Mouse (Mus musculus) bone marrow macrophage, adult 2 months (primary cell): Measurements from ENCODE around the gene Myl6.

ENCODE experiments used
- CTCF ChIP-seq: IDR thresholded peaks from 2 replicates; pipeline ENCODE4 v1.5.1; 2012; ENCODE audit warnings: low read depth, mild to moderate bottlenecking, low read length, moderate library complexity
- POLR2A ChIP-seq: IDR thresholded peaks from 2 replicates; pipeline ENCODE4 v1.6.1; 2012; ENCODE audit warnings: mild to moderate bottlenecking, low read depth, low read length, borderline replicate concordance

DNA sequence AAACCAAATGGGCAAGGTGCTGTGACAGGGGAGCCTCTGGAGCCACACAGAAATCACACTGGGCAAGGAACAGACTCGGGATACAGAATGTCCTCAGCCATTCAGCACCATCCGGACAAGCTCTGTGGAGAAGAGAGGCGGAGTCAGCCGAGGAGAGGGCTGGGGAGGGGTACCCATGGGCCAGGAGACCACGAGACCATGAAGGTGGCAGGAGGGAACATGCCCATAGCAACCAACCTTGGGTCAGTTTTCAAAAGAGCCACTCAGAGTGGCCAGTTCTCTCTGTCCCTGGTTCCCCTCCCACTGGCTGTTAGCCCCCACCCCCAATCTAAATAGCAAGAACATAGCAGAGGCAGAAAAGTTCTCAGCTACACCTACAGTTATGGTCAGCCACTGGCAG is 3.0 kb downstream of the Myl6 start:
- TF ChIP-seq POLR2A, result no peak
- TF ChIP-seq CTCF, result no peak
